Mouse (Mus musculus): ENCODE data around the gene Glt8d2. TPM values are rescaled to one million over a fixed set of nuclear protein-coding genes. Genes with fewer than 3 reads are reported as not detected.

Glt8d2 gene
- 3.5 TPM for polyA plus RNA-seq (2014; fragmentation: Illumina TruSeq; extraction: RNeasy Lipid Tissue Mini Kit (QIAGEN cat#74804))

GRCm38 (mm10) chr10:82690494-82690893 is at the start of gene Glt8d2:
Gene Glt8d2 (minus strand): TSS chr10:82690650.

GRCm38 (mm10) chr10:82695956-82696355 is 5.5 kb upstream of the Glt8d2 start, which contains the start of gene Hcfc2:
Gene Hcfc2 (plus strand): TSS chr10:82696160.

GRCm38 (mm10) chr10:82629586-82630255 is 60.7 kb downstream of the Glt8d2 start, which contains the start of gene Tdg:
Gene Tdg (plus strand): TSS chr10:82629828.

DNA sequence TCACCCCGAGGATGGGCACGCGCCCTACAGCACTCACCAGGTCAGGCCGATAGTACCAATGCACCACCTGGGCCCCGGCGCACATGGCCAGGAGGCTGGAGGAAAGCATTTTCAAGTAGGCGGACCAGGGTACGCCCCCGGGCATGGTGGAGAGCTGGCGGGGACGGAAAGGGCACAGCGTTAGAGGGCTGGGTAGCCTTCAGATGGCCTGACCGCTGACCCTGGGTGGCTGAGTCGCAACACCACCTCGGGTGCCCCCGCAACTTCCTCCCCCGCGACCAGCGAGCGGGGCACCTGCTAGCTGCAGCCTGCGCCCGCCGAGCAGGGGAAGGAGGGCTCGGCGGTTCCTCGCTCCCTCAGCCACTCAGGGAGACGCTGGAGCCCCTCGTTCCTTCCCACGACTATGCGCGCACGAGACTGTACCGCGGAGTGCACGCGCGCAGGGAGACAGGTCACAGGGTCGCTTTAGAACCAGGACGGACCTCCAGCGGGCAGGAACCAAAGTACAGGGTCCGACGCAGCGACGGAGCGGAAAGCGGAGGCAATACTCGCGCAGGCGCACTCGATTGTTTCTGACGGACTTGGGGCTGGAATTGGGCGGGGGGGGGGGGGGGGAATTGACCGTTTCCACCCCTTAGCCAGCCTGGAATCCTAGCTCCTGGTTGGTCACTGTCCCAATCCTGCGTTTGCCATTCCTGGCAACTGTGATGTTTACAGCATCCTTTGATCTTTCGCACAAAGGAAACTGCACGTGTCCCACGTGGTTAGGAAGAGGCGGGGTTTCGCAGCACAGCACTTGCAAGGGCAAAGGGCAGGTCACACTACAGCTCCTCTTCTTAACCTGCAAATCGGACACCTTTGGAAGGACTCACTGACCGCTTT is 67.5 kb downstream of the Glt8d2 start, which contains the start of gene 1190007I07Rik:
1190007I07Rik (minus strand) TSS at position 558 of the 882 bp plus-strand sequence.

Other genes starting within 250 kb of the Glt8d2 start
- gene Gm1553, start 198.0 kb downstream of the Glt8d2 start, polyA plus RNA-seq (2014; fragmentation: Illumina TruSeq; extraction: RNeasy Lipid Tissue Mini Kit (QIAGEN cat#74804)) = not detected
- gene 1190007I07Rik, start 67.4 kb downstream of the Glt8d2 start, polyA plus RNA-seq (2014; fragmentation: Illumina TruSeq; extraction: RNeasy Lipid Tissue Mini Kit (QIAGEN cat#74804)) = 13.5 TPM
- 49.3 TPM for gene Tdg, start 60.8 kb downstream of the Glt8d2 start, polyA plus RNA-seq (2014; fragmentation: Illumina TruSeq; extraction: RNeasy Lipid Tissue Mini Kit (QIAGEN cat#74804))
- gene Hcfc2, start 5.5 kb upstream of the Glt8d2 start, polyA plus RNA-seq (2014; fragmentation: Illumina TruSeq; extraction: RNeasy Lipid Tissue Mini Kit (QIAGEN cat#74804)) = 82.6 TPM
- gene Nfyb, start 73.5 kb upstream of the Glt8d2 start, polyA plus RNA-seq (2014; fragmentation: Illumina TruSeq; extraction: RNeasy Lipid Tissue Mini Kit (QIAGEN cat#74804)) = 54.2 TPM
- gene Txnrd1, start 143.3 kb upstream of the Glt8d2 start, polyA plus RNA-seq (2014; fragmentation: Illumina TruSeq; extraction: RNeasy Lipid Tissue Mini Kit (QIAGEN cat#74804)) = 68.4 TPM
- not detected for gene Eid3, start 176.0 kb upstream of the Glt8d2 start, polyA plus RNA-seq (2014; fragmentation: Illumina TruSeq; extraction: RNeasy Lipid Tissue Mini Kit (QIAGEN cat#74804))

Data from ovary, adult 10 weeks (tissue).